Mouse (Mus musculus) monocyte, adult 2 months (primary cell): ENCODE data around the gene Ndufb5.
"Not testable (repeated sequence)": the region's sequence is repeated elsewhere in the genome, so short reads cannot be mapped to it uniquely, and the experiment has no call there.

ENCODE experiments used
- DNase-seq, 2 experiments: peaks; one replicate each; pipeline ENCODE4 v3.0.0; 2022; ENCODE audit warnings: low spot score in 2 of 2, low read depth in 1 of 2

The Ndufb5 gene

GRCm38 (mm10) chr3:32725951-32726350 is 10.8 kb upstream of the Ndufb5 start:
- no peak for DNase-seq

- no peak for DNase-seq
These were observed 8.9 kb upstream of the Ndufb5 start for GRCm38 (mm10) chr3:32727861-32728260.

GRCm38 (mm10) chr3:32737172-32737655 is 424 bp downstream of the Ndufb5 start, which contains the start of gene Mrpl47:
Gene Mrpl47 (minus strand): TSS chr3:32737605.
- no peak for DNase-seq

- DNase-seq, result no peak
These were observed 1.8 kb downstream of the Ndufb5 start for GRCm38 (mm10) chr3:32738549-32738948.

GRCm38 (mm10) chr3:32742276-32742780 is 5.5 kb downstream of the Ndufb5 start:
- no peak for DNase-seq

GRCm38 (mm10) chr3:32745001-32745400 is 8.2 kb downstream of the Ndufb5 start:
- DNase-seq, result no peak

GRCm38 (mm10) chr3:32745426-32745825 is 8.6 kb downstream of the Ndufb5 start:
- not testable (repeated sequence) for DNase-seq

GRCm38 (mm10) chr3:32748384-32748783 is 11.6 kb downstream of the Ndufb5 start:
- no peak for DNase-seq

- no peak for DNase-seq
These were observed 13.2 kb downstream of the Ndufb5 start for GRCm38 (mm10) chr3:32749820-32750579.

- DNase-seq, result no peak
These were observed 17.7 kb downstream of the Ndufb5 start for GRCm38 (mm10) chr3:32754384-32754915.

GRCm38 (mm10) chr3:32759212-32759611 is 22.4 kb downstream of the Ndufb5 start:
- no peak for DNase-seq

- DNase-seq, result no peak
These were observed 26.2 kb downstream of the Ndufb5 start for GRCm38 (mm10) chr3:32762962-32763361.

- DNase-seq, result no peak
These were observed 27.1 kb downstream of the Ndufb5 start for GRCm38 (mm10) chr3:32763902-32764301.

- no peak for DNase-seq
These were observed 34.0 kb downstream of the Ndufb5 start for GRCm38 (mm10) chr3:32770781-32771180.
